Mouse (Mus musculus): ENCODE data around the gene Tbc1d10b.
"Not testable (repeated sequence)": the region's sequence is repeated elsewhere in the genome, so short reads cannot be mapped to it uniquely, and the experiment has no call there.

The Tbc1d10b gene

DNA sequence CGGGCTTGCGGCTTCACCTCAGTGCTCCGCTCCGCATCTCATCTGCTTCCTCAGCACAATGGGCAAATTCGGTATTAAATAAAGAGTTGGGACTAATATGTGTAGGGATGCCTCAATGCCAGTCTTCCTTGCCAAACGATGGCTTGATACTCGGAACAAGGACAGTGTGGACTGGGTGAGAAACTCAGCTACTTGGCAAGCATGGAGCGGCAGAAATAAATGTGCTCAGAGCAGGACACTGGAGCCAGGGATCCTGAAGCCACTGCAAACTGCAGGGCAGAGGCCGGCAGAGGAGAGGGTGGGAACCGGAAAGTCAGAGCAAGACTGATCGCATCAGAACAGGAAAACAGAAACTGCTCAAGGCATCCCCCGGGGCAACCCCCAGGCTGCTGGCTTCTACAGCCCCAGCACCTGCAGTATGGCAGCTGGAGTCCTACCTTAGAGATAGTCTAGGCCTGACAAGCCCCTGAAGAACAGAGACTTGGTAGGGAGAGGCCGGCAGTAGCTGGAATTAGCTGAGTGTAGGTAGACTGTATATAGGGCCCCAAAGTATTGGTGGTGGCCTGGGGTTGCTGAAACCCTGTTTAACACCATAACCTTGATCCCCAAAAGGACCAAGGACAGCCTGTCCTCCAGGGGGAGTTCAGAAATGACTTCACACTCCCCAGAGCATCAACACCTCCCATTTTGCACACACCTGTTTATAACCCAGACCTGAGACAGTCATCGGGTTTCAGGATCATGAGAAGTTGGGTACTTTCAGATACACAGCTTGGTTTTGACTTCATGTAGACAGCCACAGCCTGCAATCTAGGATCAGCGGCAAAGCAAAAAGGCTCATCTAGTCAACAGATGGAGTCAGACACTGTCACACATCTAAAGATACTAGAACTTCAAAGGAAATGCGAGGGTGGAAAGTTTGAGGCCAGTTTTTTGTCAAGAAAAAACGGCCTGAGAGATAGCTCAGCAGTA is 19.7 kb downstream of the Tbc1d10b start:
- Histone ChIP-seq H3K9me3 (ENCODE audit: low read length) (no peaks in the 10 kb centered on the region), H3K36me3 (ENCODE audit: insufficient read depth, low read length) (peaks cover 41% of the 10 kb centered on the region), H3K4me1 (replicated peaks; ENCODE audit: low read depth, low read length) (peaks cover 94% of the 10 kb centered on the region), H3K4me3 (replicated peaks; ENCODE audit: low read length) (no peak overlapping the region), H3K27me3 (ENCODE audit: insufficient read depth, low read length) (no peaks in the 10 kb centered on the region)
- TF ChIP-seq CTCF (conservative IDR thresholded peaks at IDR 0.05; ENCODE audit: low read length) (no peak), NANOG (IDR thresholded peaks at IDR 0.05; ENCODE audit: borderline replicate concordance, low read length) (no peak)

DNA sequence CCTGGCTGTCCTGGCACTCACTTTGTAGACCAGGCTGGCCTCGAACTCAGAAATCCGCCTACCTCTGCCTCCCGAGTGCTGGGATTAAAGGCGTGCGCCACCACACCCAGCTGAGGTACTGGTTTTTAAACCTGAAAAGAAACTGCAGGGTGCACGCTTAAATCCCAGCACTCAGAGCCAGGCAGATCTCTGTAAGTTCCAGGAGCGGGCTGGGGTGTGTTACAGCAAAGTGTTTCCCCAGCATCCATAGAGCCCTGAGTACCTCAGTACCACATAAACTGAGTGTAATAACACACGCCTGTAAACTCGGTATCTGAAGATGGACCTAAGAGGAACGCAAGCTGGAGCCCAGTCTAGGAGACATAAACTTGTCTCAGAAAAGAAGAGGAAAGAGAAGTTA is 20.9 kb downstream of the Tbc1d10b start:
- Histone ChIP-seq H3K4me1 (replicated peaks; ENCODE audit: low read depth, low read length) (peaks cover 84% of the 10 kb centered on the region), H3K27me3 (ENCODE audit: insufficient read depth, low read length) (no peaks in the 10 kb centered on the region), H3K9me3 (ENCODE audit: low read length) (no peaks in the 10 kb centered on the region), H3K36me3 (ENCODE audit: insufficient read depth, low read length) (peaks cover 29% of the 10 kb centered on the region), H3K4me3 (replicated peaks; ENCODE audit: low read length) (0 out of 2 replicates have a peak overlapping the region, but pooled peaks have one; percentile 1)
- no peak for TF ChIP-seq POU5F1 (IDR thresholded peaks at IDR 0.05; ENCODE audit: borderline replicate concordance, low read length)
- no peak for TF ChIP-seq CTCF (conservative IDR thresholded peaks at IDR 0.05; ENCODE audit: low read length)
- no peak for TF ChIP-seq NANOG (IDR thresholded peaks at IDR 0.05; ENCODE audit: borderline replicate concordance, low read length)

DNA sequence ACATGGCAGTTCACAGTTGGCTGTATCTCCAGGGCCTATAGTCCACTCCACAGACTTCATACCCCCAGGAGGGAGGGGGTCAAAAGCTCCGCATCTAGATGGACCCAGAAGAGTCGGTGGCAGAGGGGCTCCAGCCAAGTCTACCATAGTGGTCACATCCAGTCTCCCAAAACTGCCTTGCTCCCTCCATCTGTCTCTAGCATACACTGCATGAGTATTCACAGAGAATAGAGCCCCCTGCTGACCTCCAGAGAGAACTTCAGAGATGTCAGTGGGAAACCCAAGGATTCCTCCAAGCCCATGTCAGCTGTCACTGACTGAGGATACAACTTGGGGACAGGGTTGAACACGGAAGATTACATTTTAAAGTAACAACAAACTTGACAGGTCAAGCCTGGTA is 22.7 kb downstream of the Tbc1d10b start:
- no peak for TF ChIP-seq POU5F1 (IDR thresholded peaks at IDR 0.05; ENCODE audit: borderline replicate concordance, low read length)
- TF ChIP-seq CTCF (conservative IDR thresholded peaks at IDR 0.05; ENCODE audit: low read length), result peak; percentile 39; the same call in 1 of the 2 replicates
- no peak for TF ChIP-seq NANOG (IDR thresholded peaks at IDR 0.05; ENCODE audit: borderline replicate concordance, low read length)
- H3K9me3 ChIP-seq (ENCODE audit: low read length), result no peaks in the 10 kb centered on the region
- no peak overlapping the region for H3K4me3 ChIP-seq (replicated peaks; ENCODE audit: low read length)
- peaks cover 13% of the 10 kb centered on the region; the same call in 1 of the 2 replicates for H3K36me3 ChIP-seq (ENCODE audit: insufficient read depth, low read length)
- H3K27me3 ChIP-seq (ENCODE audit: insufficient read depth, low read length), result no peaks in the 10 kb centered on the region
- peaks cover 67% of the 10 kb centered on the region for H3K4me1 ChIP-seq (replicated peaks; ENCODE audit: low read depth, low read length)

DNA sequence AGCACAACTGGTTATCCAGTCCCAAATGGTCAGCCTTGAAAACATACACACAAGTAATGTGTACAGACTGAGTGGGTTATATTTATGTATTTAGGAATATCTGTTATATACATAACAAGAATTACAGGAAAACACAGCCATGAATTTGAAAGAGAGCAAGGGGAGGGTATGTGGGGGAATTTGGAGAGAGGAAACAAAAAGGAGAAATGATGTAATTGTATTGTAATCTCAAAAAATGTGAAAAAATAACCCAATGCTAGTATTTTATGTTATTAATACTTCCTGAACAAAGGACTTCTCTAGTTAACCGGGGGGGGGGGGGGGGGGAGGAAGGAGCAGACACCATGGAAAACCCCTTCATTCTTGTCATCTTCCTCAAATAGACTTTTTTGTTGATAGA is 23.5 kb downstream of the Tbc1d10b start:
- no peak overlapping the region for H3K4me3 ChIP-seq (replicated peaks; ENCODE audit: low read length)
- no peaks in the 10 kb centered on the region for H3K27me3 ChIP-seq (ENCODE audit: insufficient read depth, low read length)
- no peaks in the 10 kb centered on the region for H3K9me3 ChIP-seq (ENCODE audit: low read length)
- H3K4me1 ChIP-seq (replicated peaks; ENCODE audit: low read depth, low read length), result peaks cover 58% of the 10 kb centered on the region
- no peak for TF ChIP-seq NANOG (IDR thresholded peaks at IDR 0.05; ENCODE audit: borderline replicate concordance, low read length)
- TF ChIP-seq POU5F1 (IDR thresholded peaks at IDR 0.05; ENCODE audit: borderline replicate concordance, low read length), result no peak
- TF ChIP-seq CTCF (conservative IDR thresholded peaks at IDR 0.05; ENCODE audit: low read length), result no peak
- peaks cover 4% of the 10 kb centered on the region; the same call in 1 of the 2 replicates for H3K36me3 ChIP-seq (ENCODE audit: insufficient read depth, low read length)

DNA sequence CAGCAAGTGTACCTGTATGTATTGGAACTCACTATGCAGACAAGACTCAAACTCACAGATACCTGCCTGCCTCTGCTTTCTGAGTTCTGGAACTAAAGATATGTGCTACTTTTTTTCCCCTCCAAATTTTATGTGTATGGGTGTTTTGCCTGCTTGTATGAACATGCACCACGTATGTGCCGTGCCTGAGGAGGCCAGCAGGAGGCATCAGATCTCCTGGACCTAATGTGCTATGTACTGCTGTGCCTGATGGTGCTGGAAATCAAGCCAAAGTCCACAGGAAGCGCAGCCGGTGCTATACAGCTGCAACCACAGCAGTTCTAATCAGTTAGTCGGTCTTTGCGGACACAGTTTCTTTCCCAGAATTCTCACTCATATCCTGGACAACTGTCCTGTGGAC is 24.4 kb downstream of the Tbc1d10b start:
- Histone ChIP-seq H3K4me3 (replicated peaks; ENCODE audit: low read length) (no peak overlapping the region), H3K27me3 (ENCODE audit: insufficient read depth, low read length) (no peaks in the 10 kb centered on the region), H3K9me3 (ENCODE audit: low read length) (no peaks in the 10 kb centered on the region), H3K4me1 (replicated peaks; ENCODE audit: low read depth, low read length) (peaks cover 49% of the 10 kb centered on the region), H3K36me3 (ENCODE audit: insufficient read depth, low read length) (no peaks in the 10 kb centered on the region)
- TF ChIP-seq CTCF (conservative IDR thresholded peaks at IDR 0.05; ENCODE audit: low read length), result peak; percentile 59
- no peak for TF ChIP-seq NANOG (IDR thresholded peaks at IDR 0.05; ENCODE audit: borderline replicate concordance, low read length)
- no peak for TF ChIP-seq POU5F1 (IDR thresholded peaks at IDR 0.05; ENCODE audit: borderline replicate concordance, low read length)

DNA sequence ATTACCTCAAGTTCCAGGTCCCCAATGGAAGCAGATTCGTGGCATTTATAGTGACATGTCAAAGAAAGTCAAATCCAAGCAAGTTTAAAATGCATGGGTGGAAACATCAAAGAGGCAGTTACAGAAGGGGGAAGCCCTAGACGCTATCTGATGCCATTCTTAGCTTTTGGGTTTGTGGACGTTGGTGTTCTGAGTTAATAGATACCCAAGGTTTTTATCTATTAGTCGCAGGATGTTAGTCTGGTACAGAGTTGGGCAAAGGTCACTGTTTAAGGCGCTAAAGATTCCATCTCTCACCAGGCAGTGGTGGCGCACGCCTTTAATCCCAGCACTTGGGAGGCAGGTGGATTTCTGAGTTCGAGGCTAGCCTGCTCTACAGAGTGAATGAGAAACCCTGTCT is 24.9 kb downstream of the Tbc1d10b start:
- Histone ChIP-seq H3K9me3 (ENCODE audit: low read length) (no peaks in the 10 kb centered on the region), H3K4me3 (replicated peaks; ENCODE audit: low read length) (no peak overlapping the region), H3K36me3 (ENCODE audit: insufficient read depth, low read length) (no peaks in the 10 kb centered on the region), H3K4me1 (replicated peaks; ENCODE audit: low read depth, low read length) (peaks cover 47% of the 10 kb centered on the region), H3K27me3 (ENCODE audit: insufficient read depth, low read length) (no peaks in the 10 kb centered on the region)
- TF ChIP-seq POU5F1 (IDR thresholded peaks at IDR 0.05; ENCODE audit: borderline replicate concordance, low read length), result no peak
- TF ChIP-seq CTCF (conservative IDR thresholded peaks at IDR 0.05; ENCODE audit: low read length), result no peak
- TF ChIP-seq NANOG (IDR thresholded peaks at IDR 0.05; ENCODE audit: borderline replicate concordance, low read length), result no peak

DNA sequence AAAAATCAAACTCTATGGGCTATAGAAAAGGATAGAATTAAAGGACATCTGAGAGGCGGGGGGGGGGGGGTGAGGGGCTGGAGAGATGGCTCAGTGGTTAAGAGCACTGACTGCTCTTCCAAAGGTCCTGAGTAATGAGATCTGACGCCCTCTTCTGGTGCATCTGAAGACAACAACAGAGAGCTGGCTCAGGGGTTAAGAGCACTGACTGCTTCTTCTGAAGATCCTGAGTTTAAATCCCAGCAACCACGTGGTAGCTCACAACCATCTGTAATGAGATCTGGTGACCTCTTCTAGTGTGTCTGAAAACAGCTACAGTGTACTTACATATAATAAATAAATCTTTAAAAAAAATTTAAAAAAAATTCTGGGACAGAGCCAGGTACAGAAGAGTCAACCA is 26.5 kb downstream of the Tbc1d10b start:
- H3K4me3 ChIP-seq (replicated peaks; ENCODE audit: low read length); H3K9me3 ChIP-seq (ENCODE audit: low read length); H3K27me3 ChIP-seq (ENCODE audit: insufficient read depth, low read length); H3K36me3 ChIP-seq (ENCODE audit: insufficient read depth, low read length): not testable (repeated sequence)
- H3K4me1 ChIP-seq (replicated peaks; ENCODE audit: low read depth, low read length), result peaks cover 50% of the 10 kb centered on the region
- 0 out of 2 replicates have a peak, but pooled peaks have one; percentile 12 for TF ChIP-seq CTCF (conservative IDR thresholded peaks at IDR 0.05; ENCODE audit: low read length)

DNA sequence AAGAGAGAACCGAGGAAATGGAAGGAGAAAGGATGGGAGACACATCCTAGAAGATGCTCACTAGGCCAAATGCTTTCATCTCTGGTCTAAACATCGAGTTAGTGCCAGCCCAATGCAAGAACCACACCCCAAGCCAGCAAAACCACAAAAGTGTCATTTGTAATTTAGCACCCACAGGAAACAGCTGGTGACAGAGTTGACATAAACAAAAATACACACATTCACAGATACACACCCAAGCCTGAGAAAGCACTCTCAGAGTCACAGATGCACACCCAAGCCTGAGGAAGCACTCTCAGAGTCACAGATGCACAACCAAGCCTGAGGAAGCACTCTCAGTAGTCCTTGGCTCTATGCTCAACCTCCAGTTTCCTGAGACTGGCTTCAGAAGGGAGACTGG is 27.5 kb downstream of the Tbc1d10b start:
- H3K4me3 ChIP-seq (replicated peaks; ENCODE audit: low read length), result no peak overlapping the region
- H3K4me1 ChIP-seq (replicated peaks; ENCODE audit: low read depth, low read length), result peaks cover 41% of the 10 kb centered on the region
- TF ChIP-seq NANOG (IDR thresholded peaks at IDR 0.05; ENCODE audit: borderline replicate concordance, low read length) (no peak), CTCF (conservative IDR thresholded peaks at IDR 0.05; ENCODE audit: low read length) (no peak), POU5F1 (IDR thresholded peaks at IDR 0.05; ENCODE audit: borderline replicate concordance, low read length) (no peak)
- H3K27me3 ChIP-seq (ENCODE audit: insufficient read depth, low read length), result no peaks in the 10 kb centered on the region
- H3K9me3 ChIP-seq (ENCODE audit: low read length), result no peaks in the 10 kb centered on the region
- no peaks in the 10 kb centered on the region for H3K36me3 ChIP-seq (ENCODE audit: insufficient read depth, low read length)
